Mouse (Mus musculus) heart, embryonic 11.5 days (tissue): ENCODE measurements around the gene Aqr. TPM values are rescaled to one million over a fixed set of nuclear protein-coding genes. Genes with fewer than 3 reads are reported as not detected.

Source experiments
- ATAC-seq: fragments of 200-750 bp; cut with Nextera tagmentation; replicated peaks from 2 replicates; pipeline ENCODE4 v1.8.0; 2017; ENCODE audit warnings: moderate library complexity; ENCODE audit not compliant: insufficient number of reproducible peaks, low FRiP score, low TSS enrichment
- H3K27ac ChIP-seq: fragments of 300-500 bp; sonication (generic); 2 replicates; pipeline ENCODE4 v1.5.1; 2014; ENCODE audit warnings: mild to moderate bottlenecking, low read depth, low read length
- H3K27me3 ChIP-seq: fragments of 300-500 bp; sonication (generic); 2 replicates; pipeline ENCODE4 v1.6.1; 2014; ENCODE audit warnings: mild to moderate bottlenecking, low read length, mixed read lengths; ENCODE audit not compliant: control insufficient read depth, insufficient read depth
- H3K36me3 ChIP-seq: fragments of 300-500 bp; sonication (generic); 2 replicates; pipeline ENCODE4 v1.6.1; 2014; ENCODE audit warnings: mild to moderate bottlenecking, low read length, moderate library complexity, mixed read lengths; ENCODE audit not compliant: control insufficient read depth, insufficient read depth
- H3K4me1 ChIP-seq: fragments of 300-500 bp; sonication (generic); 2 replicates; pipeline ENCODE4 v1.6.1; 2014; ENCODE audit warnings: low read length; ENCODE audit not compliant: control insufficient read depth, insufficient read depth
- H3K4me2 ChIP-seq: fragments of 300-500 bp; sonication (generic); 2 replicates; pipeline ENCODE4 v1.6.1; 2014; ENCODE audit warnings: mild to moderate bottlenecking, moderate library complexity
- H3K4me3 ChIP-seq: fragments of 300-500 bp; sonication (generic); 2 replicates; pipeline ENCODE4 v1.5.1; 2014; ENCODE audit warnings: low read depth, low read length
- H3K9ac ChIP-seq: fragments of 300-500 bp; sonication (generic); 2 replicates; pipeline ENCODE4 v1.6.1; 2014; ENCODE audit warnings: mild to moderate bottlenecking, low read depth, low read length, moderate library complexity
- H3K9me3 ChIP-seq: fragments of 300-500 bp; sonication (generic); replicated peaks from 2 replicates; pipeline ENCODE4 v1.6.1; 2016; ENCODE audit warnings: low read length; ENCODE audit not compliant: control insufficient read depth
- WGBS: fragments of 180-500 bp; shearing (Covaris S2); extraction: QIAGEN DNeasy Blood & Tissue Kit; methylation state at CpG from one replicate; pipeline ENCODE4 v1.1.7; 2014; ENCODE audit not compliant: insufficient replicate concordance; 5-methylcytosine and 5-hydroxymethylcytosine counted together
- polyA plus RNA-seq: library from polyadenylated mRNA; unstranded; fragments of >200 nt; fragmentation: Nextera tagmentation; extraction: Ambion mirVana; gene quantifications from 2 replicates; pipeline ENCODE4 v1.2.1, GENCODE M21; 2014

Aqr gene
- polyA plus RNA-seq, 1 experiment from 2014 or later: 38.8 TPM

DNA sequence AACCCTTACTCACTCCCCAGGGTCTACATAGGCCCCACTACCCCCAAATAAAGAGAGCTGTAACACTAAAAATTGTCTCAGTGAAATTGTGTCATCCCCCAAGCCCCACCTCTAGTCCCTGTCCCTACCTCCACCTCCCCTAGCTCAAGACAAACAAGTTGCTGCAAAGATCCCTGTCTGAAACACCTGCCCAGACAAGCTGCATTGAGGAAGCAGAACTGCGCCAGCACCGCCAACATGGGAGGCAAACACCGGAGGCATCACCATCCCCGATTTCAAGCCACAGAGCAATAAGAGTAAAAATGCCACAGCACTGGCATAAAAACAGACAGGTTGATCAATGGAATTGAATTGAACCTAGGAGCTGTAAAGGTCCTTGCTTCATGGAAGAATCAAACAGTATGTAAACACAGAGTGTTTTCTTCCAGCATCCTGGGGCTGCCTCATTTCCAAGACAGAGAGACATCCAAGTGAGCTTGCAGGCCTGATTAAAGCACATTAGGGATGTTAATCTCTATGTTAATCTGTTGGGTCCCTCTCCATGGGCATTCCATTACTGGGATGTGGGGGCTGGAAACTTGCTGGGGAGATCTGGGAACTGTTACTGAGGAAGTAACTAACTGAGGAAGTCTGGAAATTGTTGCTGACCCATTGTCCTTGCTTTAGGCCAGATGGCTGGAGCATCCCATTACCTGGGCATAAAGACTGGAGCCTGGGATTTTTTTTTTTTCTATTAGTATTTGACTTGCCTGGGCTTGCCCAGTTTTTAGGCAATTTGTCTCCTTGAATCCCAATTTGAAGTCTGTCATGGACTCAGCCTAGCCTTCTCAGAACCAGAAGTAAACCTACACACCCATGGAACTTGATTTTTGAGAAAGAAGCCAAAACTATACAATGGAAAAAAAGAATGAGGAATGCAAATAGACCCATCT is 8.8 kb downstream of the Aqr start:
- Histone ChIP-seq H3K9ac (no peak overlapping the region), H3K9me3 (no peaks in the 10 kb centered on the region), H3K27me3 (no peaks in the 10 kb centered on the region), H3K4me1 (peaks cover 6% of the 10 kb centered on the region), H3K27ac (no peak overlapping the region), H3K36me3 (no peaks in the 10 kb centered on the region), H3K4me2 (no peak overlapping the region), H3K4me3 (no peak overlapping the region)
- ATAC-seq: no peak
- WGBS: 43% methylated on average over 4 of the region's 4 CpGs

DNA sequence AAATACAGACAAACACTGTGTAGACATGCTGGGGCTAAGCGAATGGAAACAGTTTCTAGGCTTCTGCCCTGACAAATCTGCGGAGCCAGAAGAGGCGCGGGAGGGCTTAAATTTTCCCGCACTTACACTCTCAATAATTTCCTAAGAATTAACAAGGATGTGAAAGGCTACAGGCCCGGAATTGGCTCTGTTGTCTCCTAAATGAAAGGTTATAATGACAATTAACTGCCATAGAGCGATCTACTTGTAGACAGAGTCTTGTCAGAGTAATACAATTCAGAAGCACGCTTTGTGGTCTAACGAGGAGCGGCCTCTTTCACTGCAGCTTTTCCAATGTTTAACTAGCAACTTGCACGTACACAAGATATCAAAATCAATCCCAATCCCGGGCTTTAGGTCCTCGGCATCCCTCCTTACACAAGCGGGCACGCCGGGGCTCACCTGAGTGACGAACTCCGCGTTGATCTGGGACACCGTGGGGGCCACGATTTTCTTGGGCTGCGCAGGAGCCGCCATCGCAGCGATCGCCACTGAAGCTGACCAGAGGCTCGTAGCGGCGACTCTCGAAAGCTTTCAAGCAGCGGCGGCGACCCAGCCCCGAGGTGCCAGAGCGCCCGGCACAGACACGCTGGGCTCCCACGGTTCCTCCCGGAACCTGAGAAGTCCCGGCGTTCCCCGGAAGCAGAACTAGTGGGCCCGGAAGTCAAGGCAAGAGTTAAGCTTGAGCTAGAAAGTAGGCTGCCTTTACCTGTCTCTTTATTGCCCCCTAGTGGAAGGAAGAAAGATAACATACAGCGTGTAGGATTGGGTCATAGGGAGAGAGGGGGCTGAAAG is 12.0 kb downstream of the Aqr start:
- Histone ChIP-seq H3K9ac (peak overlapping the region; percentile 93), H3K27ac (no peak overlapping the region), H3K4me3 (peak overlapping the region; percentile 94), H3K9me3 (no peaks in the 10 kb centered on the region), H3K4me1 (peaks cover 6% of the 10 kb centered on the region), H3K36me3 (peaks cover 5% of the 10 kb centered on the region; the same call in 1 of the 2 replicates), H3K4me2 (peak overlapping the region; percentile 83), H3K27me3 (no peaks in the 10 kb centered on the region)
- under 1% methylated on average over 44 of the region's 44 CpGs for WGBS
- ATAC-seq: peak; percentile 76

DNA sequence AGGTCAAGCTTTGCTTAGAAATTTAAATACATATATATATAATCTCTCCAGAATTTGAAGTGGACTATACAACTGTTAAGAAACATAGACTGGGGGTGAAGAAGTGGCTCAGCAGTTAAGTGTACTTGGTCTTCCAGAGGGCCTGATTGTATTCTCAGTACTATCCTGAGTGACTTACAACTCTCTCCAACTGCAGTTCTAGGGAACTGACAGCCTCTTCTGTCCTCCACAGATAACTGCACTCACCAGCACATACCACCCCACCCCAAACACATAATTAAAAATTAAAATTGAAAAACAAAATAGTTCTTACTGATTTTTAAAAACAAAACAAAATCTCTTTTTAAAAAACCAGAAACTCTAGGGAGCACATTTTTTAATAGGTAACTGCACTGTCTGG is 13.6 kb downstream of the Aqr start:
- no peak overlapping the region for H3K4me2 ChIP-seq
- no peak for ATAC-seq
- H3K27me3 ChIP-seq: no peaks in the 10 kb centered on the region
- H3K27ac ChIP-seq: no peak overlapping the region
- H3K36me3 ChIP-seq: peaks cover 5% of the 10 kb centered on the region; the same call in 1 of the 2 replicates
- H3K9ac ChIP-seq: no peak overlapping the region
- H3K9me3 ChIP-seq: no peaks in the 10 kb centered on the region
- H3K4me3 ChIP-seq: no peak overlapping the region
- H3K4me1 ChIP-seq: peaks cover 6% of the 10 kb centered on the region

DNA sequence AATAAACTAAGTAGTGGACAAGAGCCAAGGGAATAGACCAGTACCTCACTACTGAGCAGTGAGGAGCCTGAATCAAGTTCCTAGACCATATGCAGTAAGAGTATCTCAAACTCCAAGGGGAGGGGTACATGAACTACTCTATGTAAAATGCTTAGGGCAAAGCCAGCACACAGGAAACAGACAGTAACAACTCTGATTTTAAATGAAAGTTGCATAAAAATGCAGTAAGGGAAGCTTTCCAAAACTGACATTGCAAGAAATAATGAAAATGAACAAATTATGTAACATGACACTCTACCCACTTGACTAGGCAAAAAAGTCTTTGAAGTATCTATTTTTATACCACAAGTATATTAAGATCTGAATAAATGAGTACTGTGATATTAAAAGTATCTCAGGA is 19.0 kb downstream of the Aqr start:
- H3K9me3 ChIP-seq: no peaks in the 10 kb centered on the region
- peaks cover 14% of the 10 kb centered on the region for H3K36me3 ChIP-seq
- H3K4me2 ChIP-seq: no peak overlapping the region
- no peaks in the 10 kb centered on the region for H3K4me1 ChIP-seq
- no peak overlapping the region for H3K27ac ChIP-seq
- no peak overlapping the region for H3K4me3 ChIP-seq
- ATAC-seq: no peak
- no peak overlapping the region for H3K9ac ChIP-seq
- no peaks in the 10 kb centered on the region for H3K27me3 ChIP-seq

DNA sequence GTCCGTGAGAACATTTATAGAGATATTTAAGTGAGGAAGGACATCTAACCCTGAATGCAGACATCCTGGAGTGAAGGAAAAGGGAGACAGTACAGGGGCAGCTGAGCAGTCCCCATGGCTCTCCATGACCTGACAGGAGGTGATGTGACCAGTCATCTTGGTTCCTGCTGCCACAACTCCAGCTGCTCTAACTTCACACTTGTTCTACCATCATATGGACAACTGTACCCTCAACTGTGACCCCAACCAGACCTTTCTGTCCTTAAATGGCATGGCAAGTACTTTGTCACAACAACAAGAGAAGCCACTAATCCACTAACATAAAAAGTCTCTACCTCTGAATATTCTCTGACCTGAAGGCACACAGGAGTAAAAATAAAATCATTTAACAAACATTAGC is 24.8 kb downstream of the Aqr start:
- H3K4me3 ChIP-seq: no peak overlapping the region
- ATAC-seq: no peak
- H3K4me2 ChIP-seq: no peak overlapping the region
- peaks cover 15% of the 10 kb centered on the region for H3K36me3 ChIP-seq
- no peak overlapping the region for H3K27ac ChIP-seq
- no peaks in the 10 kb centered on the region for H3K27me3 ChIP-seq
- no peak overlapping the region for H3K9ac ChIP-seq
- no peaks in the 10 kb centered on the region for H3K4me1 ChIP-seq
- WGBS: 87% methylated on average over 1 of the region's 1 CpGs
- H3K9me3 ChIP-seq: no peaks in the 10 kb centered on the region

DNA sequence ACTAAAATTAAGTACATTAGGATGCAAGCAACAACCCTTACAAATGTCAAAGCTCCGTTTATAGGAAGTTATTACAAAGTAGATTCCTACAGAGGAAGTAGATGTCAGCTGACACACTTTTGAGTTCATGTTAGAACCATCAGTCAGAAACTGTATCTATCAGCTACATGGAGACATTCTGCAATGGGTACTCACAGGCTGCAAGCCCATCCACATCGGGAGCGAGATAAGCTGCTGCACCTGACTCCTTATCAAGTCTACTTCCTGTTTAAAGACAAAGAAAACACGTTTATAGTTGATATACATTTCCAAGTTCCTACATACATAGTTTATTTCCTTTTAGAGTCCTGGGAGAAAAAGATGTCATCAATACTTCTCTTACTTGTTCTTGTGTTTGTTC is 29.5 kb downstream of the Aqr start:
- peaks cover 21% of the 10 kb centered on the region for H3K36me3 ChIP-seq
- H3K4me1 ChIP-seq: no peaks in the 10 kb centered on the region
- no peak overlapping the region for H3K4me2 ChIP-seq
- no peak overlapping the region for H3K27ac ChIP-seq
- no peak overlapping the region for H3K4me3 ChIP-seq
- WGBS: 61% methylated on average over 4 of the region's 4 CpGs
- H3K9ac ChIP-seq: no peak overlapping the region
- no peaks in the 10 kb centered on the region for H3K27me3 ChIP-seq
- no peaks in the 10 kb centered on the region for H3K9me3 ChIP-seq
- no peak for ATAC-seq

DNA sequence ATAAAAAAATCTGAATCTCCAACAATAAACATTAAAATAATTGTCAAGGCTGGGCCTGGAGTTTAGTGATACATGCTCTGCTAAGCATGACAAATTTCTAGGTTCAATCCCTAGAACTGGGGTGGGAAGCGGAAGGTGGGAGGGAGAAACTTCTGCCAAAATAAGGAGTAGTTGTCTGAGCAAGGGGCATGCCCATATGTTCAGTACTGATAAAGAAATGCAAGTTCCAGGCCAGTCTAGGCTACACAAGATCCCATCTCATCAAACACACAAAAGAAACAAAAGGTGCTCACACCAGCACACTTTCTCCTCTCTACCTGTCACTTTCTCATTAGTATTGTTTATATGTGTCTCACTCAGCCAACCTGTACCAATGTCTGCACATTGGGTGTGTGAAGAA is 30.2 kb downstream of the Aqr start:
- Histone ChIP-seq H3K4me3 (no peak overlapping the region), H3K4me1 (no peaks in the 10 kb centered on the region), H3K27ac (no peak overlapping the region), H3K9me3 (no peaks in the 10 kb centered on the region), H3K4me2 (no peak overlapping the region), H3K9ac (no peak overlapping the region), H3K27me3 (no peaks in the 10 kb centered on the region), H3K36me3 (peaks cover 21% of the 10 kb centered on the region)
- no peak for ATAC-seq
- WGBS: 94% methylated on average over 1 of the region's 1 CpGs

DNA sequence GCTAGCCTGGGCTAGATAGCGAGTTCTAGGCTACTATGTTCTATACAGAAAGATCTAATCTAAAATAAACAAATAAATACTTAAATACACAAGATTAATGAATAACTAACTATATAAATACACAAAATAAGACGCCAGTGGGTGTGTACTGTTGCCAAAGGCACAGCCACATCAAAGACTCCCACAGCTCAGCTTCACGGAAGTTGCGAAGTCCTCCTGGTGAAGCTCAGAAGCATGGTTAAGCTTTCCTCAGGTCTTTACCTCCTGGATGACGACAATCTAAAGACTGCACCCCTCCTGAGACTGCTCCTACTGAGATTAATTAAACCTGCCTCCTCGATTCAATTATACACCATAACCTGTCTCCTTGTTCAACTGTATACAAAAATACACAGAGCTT is 33.6 kb downstream of the Aqr start:
- H3K4me2 ChIP-seq: no peak overlapping the region
- H3K9ac ChIP-seq: no peak overlapping the region
- no peak overlapping the region for H3K4me3 ChIP-seq
- H3K27ac ChIP-seq: no peak overlapping the region
- H3K36me3 ChIP-seq: peaks cover 29% of the 10 kb centered on the region
- no peaks in the 10 kb centered on the region for H3K4me1 ChIP-seq
- ATAC-seq: no peak
- no peaks in the 10 kb centered on the region for H3K27me3 ChIP-seq
- no peaks in the 10 kb centered on the region for H3K9me3 ChIP-seq
- 91% methylated on average over 6 of the region's 6 CpGs for WGBS
